Mouse (Mus musculus) hindbrain, embryonic 13.5 days (tissue): Measurements from ENCODE around the gene Arhgef1. TPM values are rescaled to one million over a fixed set of nuclear protein-coding genes. Genes with fewer than 3 reads are reported as not detected.
"Not testable (repeated sequence)": the region's sequence is repeated elsewhere in the genome, so short reads cannot be mapped to it uniquely, and the experiment has no call there.

ENCODE experiments used
- ATAC-seq: fragments of 200-750 bp; cut with Nextera tagmentation; 2 replicates; pipeline ENCODE4 v1.8.0; 2017; ENCODE audit warnings: moderate TSS enrichment; ENCODE audit not compliant: low FRiP score
- H3K27ac ChIP-seq: fragments of 300-500 bp; sonication (generic); 2 replicates; pipeline ENCODE4 v1.5.1; 2015; ENCODE audit warnings: inconsistent platforms, mild to moderate bottlenecking, moderate library complexity
- H3K27me3 ChIP-seq: fragments of 300-500 bp; sonication (generic); 2 replicates; pipeline ENCODE4 v1.6.1; 2015; ENCODE audit warnings: mild to moderate bottlenecking, inconsistent platforms
- H3K36me3 ChIP-seq: fragments of 300-500 bp; sonication (generic); 2 replicates; pipeline ENCODE4 v1.6.1; 2015; ENCODE audit warnings: mild to moderate bottlenecking, inconsistent platforms
- H3K4me1 ChIP-seq: fragments of 300-500 bp; sonication (generic); replicated peaks from 2 replicates; pipeline ENCODE4 v1.6.1; 2015; ENCODE audit warnings: inconsistent platforms
- H3K4me2 ChIP-seq: fragments of 300-500 bp; sonication (generic); 2 replicates; pipeline ENCODE4 v1.6.1; 2015; ENCODE audit warnings: inconsistent platforms, mild to moderate bottlenecking, moderate library complexity
- H3K4me3 ChIP-seq: fragments of 300-500 bp; sonication (generic); 2 replicates; pipeline ENCODE4 v1.5.1; 2015; ENCODE audit warnings: mild to moderate bottlenecking, inconsistent platforms
- H3K9ac ChIP-seq: fragments of 300-500 bp; sonication (generic); 2 replicates; pipeline ENCODE4 v1.6.1; 2015; ENCODE audit warnings: mild to moderate bottlenecking, inconsistent platforms
- H3K9me3 ChIP-seq: fragments of 300-500 bp; sonication (generic); 2 replicates; pipeline ENCODE4 v1.6.1; 2016; ENCODE audit warnings: inconsistent platforms
- WGBS: fragments of 180-500 bp; shearing (Covaris S2); methylation state at CpG from one replicate; pipeline ENCODE4 v1.1.7; 2015; 5-methylcytosine and 5-hydroxymethylcytosine counted together
- polyA plus RNA-seq: library from polyadenylated mRNA; unstranded; fragments of >200 nt; fragmentation: Nextera tagmentation; extraction: Ambion mirVana; gene quantifications from 2 replicates; pipeline ENCODE4 v1.2.1, GENCODE M21; 2015

Arhgef1 gene
- polyA plus RNA-seq, 1 experiment from 2014 or later: 56.4 TPM

GRCm38 (mm10) chr7:24892125-24892583 lies 10.6 kb upstream of the Arhgef1 start:
- 72% methylated on average over 2 of the region's 2 CpGs for WGBS
- no peak overlapping the region for H3K4me2 ChIP-seq
- peaks cover 11% of the 10 kb centered on the region for H3K4me1 ChIP-seq
- no peak overlapping the region for H3K4me3 ChIP-seq
- no peaks in the 10 kb centered on the region for H3K9me3 ChIP-seq
- no peak overlapping the region for H3K9ac ChIP-seq
- H3K27ac ChIP-seq: no peak overlapping the region
- ATAC-seq: no peak
- peaks cover 38% of the 10 kb centered on the region for H3K36me3 ChIP-seq
- H3K27me3 ChIP-seq: no peaks in the 10 kb centered on the region

- not testable (repeated sequence) for H3K36me3 ChIP-seq, H3K9me3 ChIP-seq, H3K4me3 ChIP-seq, H3K4me1 ChIP-seq, H3K27ac ChIP-seq, H3K27me3 ChIP-seq, ATAC-seq, H3K9ac ChIP-seq, H3K4me2 ChIP-seq
- WGBS: 86% methylated on average over 2 of the region's 2 CpGs
Observed at GRCm38 (mm10) chr7:24895749-24896148, 7.0 kb upstream of the Arhgef1 start.

DNA sequence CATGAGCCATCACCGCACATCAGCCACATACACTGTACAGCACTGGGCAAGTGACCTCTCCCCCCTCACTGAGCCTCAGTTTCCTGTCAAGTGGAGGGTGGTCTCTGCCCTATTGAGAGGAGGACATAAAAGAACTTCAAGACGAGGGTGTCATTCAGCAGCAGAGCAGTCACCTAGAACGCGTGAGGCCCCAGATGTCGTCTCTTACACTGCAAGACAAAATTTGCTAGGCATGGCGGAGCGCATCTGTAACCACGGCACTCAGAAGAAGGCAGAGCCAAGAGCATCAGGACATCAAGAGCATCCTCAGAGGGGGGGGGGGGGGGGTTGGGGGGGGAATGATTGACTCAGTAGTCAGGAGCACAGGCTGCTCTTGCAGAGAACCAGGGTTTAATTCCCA lies 6.4 kb upstream of the Arhgef1 start:
- Histone ChIP-seq H3K36me3 (no peaks in the 10 kb centered on the region), H3K4me2 (no peak overlapping the region), H3K9ac (no peak overlapping the region), H3K27ac (no peak overlapping the region), H3K4me1 (no peaks in the 10 kb centered on the region), H3K4me3 (no peak overlapping the region), H3K9me3 (no peaks in the 10 kb centered on the region), H3K27me3 (no peaks in the 10 kb centered on the region)
- WGBS: 69% methylated on average over 8 of the region's 8 CpGs
- ATAC-seq: no peak

- H3K27ac ChIP-seq: no peak within 1 kb of the TSS
- H3K4me1 ChIP-seq: 0 out of 2 replicates have a peak, but pooled peaks cover 4% of the 10 kb centered on the region
- no peak within 1 kb of the TSS for H3K4me2 ChIP-seq
- no peak within 1 kb of the TSS for H3K9ac ChIP-seq
- no peak for ATAC-seq
- no peaks in the 10 kb centered on the region for H3K9me3 ChIP-seq
- 84% methylated on average over 12 of the region's 12 CpGs for WGBS
- no peaks in the 10 kb centered on the region for H3K36me3 ChIP-seq
- H3K27me3 ChIP-seq: no peaks in the 10 kb centered on the region
- H3K4me3 ChIP-seq: no peak within 1 kb of the TSS
Observed at GRCm38 (mm10) chr7:24897224-24897623, 5.5 kb upstream of the Arhgef1 start, which contains the start of gene Cd79a. Cd79a (plus strand) TSS chr7:24897381.

- H3K27ac ChIP-seq: no peak overlapping the region
- no peaks in the 10 kb centered on the region for H3K27me3 ChIP-seq
- no peak overlapping the region for H3K4me2 ChIP-seq
- no peak overlapping the region for H3K4me3 ChIP-seq
- H3K36me3 ChIP-seq: no peaks in the 10 kb centered on the region
- no peak for ATAC-seq
- WGBS: 74% methylated on average over 5 of the region's 5 CpGs
- no peak overlapping the region for H3K9ac ChIP-seq
- no peaks in the 10 kb centered on the region for H3K9me3 ChIP-seq
- peaks cover 12% of the 10 kb centered on the region for H3K4me1 ChIP-seq
Observed at GRCm38 (mm10) chr7:24897959-24898358, 4.8 kb upstream of the Arhgef1 start.

DNA sequence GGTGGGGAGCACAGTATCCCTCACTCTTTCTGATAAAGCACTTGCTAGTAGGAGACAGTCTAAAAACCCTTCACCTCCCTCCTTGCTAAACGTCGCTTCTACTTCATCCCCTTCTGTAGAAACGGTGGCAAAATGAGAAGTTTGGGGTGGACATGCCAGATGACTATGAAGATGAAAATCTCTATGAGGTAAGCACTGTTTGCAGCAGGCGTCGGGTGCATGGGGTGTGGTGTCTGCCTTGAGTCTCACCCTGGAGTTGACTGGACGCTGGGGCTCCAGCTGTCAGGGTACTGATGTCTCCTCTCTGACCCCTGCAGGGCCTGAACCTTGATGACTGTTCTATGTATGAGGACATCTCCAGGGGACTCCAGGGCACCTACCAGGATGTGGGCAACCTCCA lies 1.6 kb upstream of the Arhgef1 start:
- H3K9ac ChIP-seq: no peak overlapping the region
- peaks cover 36% of the 10 kb centered on the region for H3K4me1 ChIP-seq
- H3K4me2 ChIP-seq: no peak overlapping the region
- no peaks in the 10 kb centered on the region for H3K27me3 ChIP-seq
- no peak for ATAC-seq
- 75% methylated on average over 6 of the region's 6 CpGs for WGBS
- no peaks in the 10 kb centered on the region for H3K9me3 ChIP-seq
- H3K27ac ChIP-seq: no peak overlapping the region
- no peak overlapping the region for H3K4me3 ChIP-seq
- H3K36me3 ChIP-seq: no peaks in the 10 kb centered on the region

DNA sequence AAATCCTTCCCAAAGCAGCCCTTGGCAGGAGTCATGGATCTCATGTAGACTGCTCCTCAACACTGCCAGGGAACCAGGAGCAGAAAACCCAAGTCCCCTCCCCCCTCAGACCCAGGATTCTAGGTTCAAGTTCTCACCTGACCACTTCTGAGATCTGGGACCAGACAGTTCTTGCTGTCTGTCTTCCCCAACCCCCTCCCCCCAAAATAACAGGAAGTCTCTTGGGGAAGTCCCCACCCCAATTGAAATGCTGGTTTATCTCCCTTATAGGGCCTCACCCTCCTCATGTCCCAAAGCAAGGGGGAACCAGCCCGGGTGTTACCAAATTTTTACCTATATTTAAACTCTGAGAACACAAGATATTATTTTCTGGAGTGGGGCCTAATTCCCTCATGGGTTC lies 870 bp upstream of the Arhgef1 start:
- Histone ChIP-seq H3K36me3 (no peaks in the 10 kb centered on the region), H3K9me3 (no peaks in the 10 kb centered on the region), H3K4me3 (no peak overlapping the region), H3K9ac (peak overlapping the region; percentile 79; the same call in 1 of the 2 replicates), H3K27me3 (no peaks in the 10 kb centered on the region), H3K4me1 (peaks cover 43% of the 10 kb centered on the region), H3K27ac (peak overlapping the region; percentile 37), H3K4me2 (peak overlapping the region; percentile 73; the same call in 1 of the 2 replicates)
- no peak for ATAC-seq
- 90% methylated on average over 1 of the region's 1 CpGs for WGBS

GRCm38 (mm10) chr7:24902264-24902629 lies 465 bp upstream of the Arhgef1 start:
- Histone ChIP-seq H3K36me3 (no peaks in the 10 kb centered on the region), H3K27ac (peak overlapping the region; percentile 37), H3K9me3 (no peaks in the 10 kb centered on the region), H3K27me3 (no peaks in the 10 kb centered on the region), H3K9ac (peak overlapping the region; percentile 79), H3K4me3 (peak overlapping the region; percentile 62), H3K4me1 (peaks cover 47% of the 10 kb centered on the region), H3K4me2 (peak overlapping the region; percentile 73)
- no peak for ATAC-seq
- 66% methylated on average over 2 of the region's 2 CpGs for WGBS

GRCm38 (mm10) chr7:24903444-24903825 lies 723 bp downstream of the Arhgef1 start:
- no peaks in the 10 kb centered on the region for H3K27me3 ChIP-seq
- H3K4me3 ChIP-seq: peak overlapping the region; percentile 62
- H3K36me3 ChIP-seq: peaks cover 9% of the 10 kb centered on the region
- no peaks in the 10 kb centered on the region for H3K9me3 ChIP-seq
- H3K27ac ChIP-seq: no peak overlapping the region
- peak overlapping the region; percentile 73 for H3K4me2 ChIP-seq
- WGBS: 49% methylated on average over 10 of the region's 10 CpGs
- H3K4me1 ChIP-seq: peaks cover 52% of the 10 kb centered on the region
- ATAC-seq: no peak
- H3K9ac ChIP-seq: peak overlapping the region; percentile 79

DNA sequence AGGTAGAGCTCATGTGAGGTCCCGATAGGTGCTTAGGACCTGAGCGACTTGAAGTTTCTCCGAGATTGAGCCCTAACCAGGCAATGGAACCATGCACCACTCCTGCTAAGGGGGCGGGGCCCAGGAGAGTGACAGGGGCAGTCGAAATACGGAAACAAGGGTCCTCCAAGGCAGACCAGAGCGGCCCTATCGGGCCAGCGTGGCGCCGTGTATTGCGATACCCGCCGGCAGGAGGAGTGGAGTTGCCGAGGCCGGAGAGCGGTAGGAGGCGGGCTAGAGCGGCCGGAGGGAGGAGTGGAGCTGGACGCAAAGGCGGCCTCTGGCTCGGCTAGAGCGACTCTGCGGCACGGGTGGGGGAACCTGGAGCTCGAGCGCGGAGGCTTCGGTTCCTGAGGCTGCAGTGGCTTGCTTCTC lies 1.4 kb downstream of the Arhgef1 start:
- WGBS: under 1% methylated on average over 30 of the region's 30 CpGs
- no peaks in the 10 kb centered on the region for H3K27me3 ChIP-seq

GRCm38 (mm10) chr7:24904936-24905335 lies 2.2 kb downstream of the Arhgef1 start:
- H3K27ac ChIP-seq: peak overlapping the region; percentile 88
- H3K4me3 ChIP-seq: peak overlapping the region; percentile 62
- H3K4me1 ChIP-seq: peaks cover 52% of the 10 kb centered on the region
- H3K27me3 ChIP-seq: no peaks in the 10 kb centered on the region
- no peak for ATAC-seq
- 12% methylated on average over 3 of the region's 3 CpGs for WGBS
- peaks cover 21% of the 10 kb centered on the region for H3K36me3 ChIP-seq
- no peaks in the 10 kb centered on the region for H3K9me3 ChIP-seq
- peak overlapping the region; percentile 73 for H3K4me2 ChIP-seq
- peak overlapping the region; percentile 86 for H3K9ac ChIP-seq

More for the DNA sequence above, 1.4 kb downstream of the Arhgef1 start:
- Histone ChIP-seq H3K4me3 (peak overlapping the region; percentile 62), H3K9me3 (no peaks in the 10 kb centered on the region), H3K4me1 (peaks cover 52% of the 10 kb centered on the region), H3K4me2 (peak overlapping the region; percentile 73), H3K9ac (peak overlapping the region; percentile 86), H3K27ac (peak overlapping the region; percentile 88), H3K36me3 (peaks cover 15% of the 10 kb centered on the region)
- peak; percentile 98 for ATAC-seq

DNA sequence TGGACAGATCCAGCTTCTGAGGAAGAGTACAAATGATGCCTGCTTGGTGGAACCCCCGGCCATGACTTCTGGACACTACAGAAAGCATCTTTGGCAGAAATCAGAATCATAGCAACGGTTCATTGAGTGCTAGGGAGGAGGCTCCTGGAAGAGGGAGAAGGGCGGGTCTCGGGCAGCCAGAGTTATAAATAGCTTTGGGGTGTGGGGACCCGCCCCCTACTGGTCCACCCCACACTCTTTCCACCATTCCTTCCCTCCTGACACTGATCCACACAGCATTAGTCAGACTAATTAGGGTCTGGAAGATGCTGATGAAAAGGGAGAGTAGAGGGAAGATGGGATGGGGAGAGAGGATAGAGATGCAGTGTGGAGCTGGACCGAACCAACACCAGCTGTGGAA lies 3.8 kb downstream of the Arhgef1 start:
- no peak for ATAC-seq
- Histone ChIP-seq H3K9me3 (no peaks in the 10 kb centered on the region), H3K36me3 (peaks cover 21% of the 10 kb centered on the region), H3K4me2 (no peak overlapping the region), H3K27me3 (no peaks in the 10 kb centered on the region), H3K4me1 (peaks cover 52% of the 10 kb centered on the region), H3K27ac (no peak overlapping the region), H3K9ac (peak overlapping the region; percentile 86), H3K4me3 (no peak overlapping the region)
- 48% methylated on average over 6 of the region's 6 CpGs for WGBS

DNA sequence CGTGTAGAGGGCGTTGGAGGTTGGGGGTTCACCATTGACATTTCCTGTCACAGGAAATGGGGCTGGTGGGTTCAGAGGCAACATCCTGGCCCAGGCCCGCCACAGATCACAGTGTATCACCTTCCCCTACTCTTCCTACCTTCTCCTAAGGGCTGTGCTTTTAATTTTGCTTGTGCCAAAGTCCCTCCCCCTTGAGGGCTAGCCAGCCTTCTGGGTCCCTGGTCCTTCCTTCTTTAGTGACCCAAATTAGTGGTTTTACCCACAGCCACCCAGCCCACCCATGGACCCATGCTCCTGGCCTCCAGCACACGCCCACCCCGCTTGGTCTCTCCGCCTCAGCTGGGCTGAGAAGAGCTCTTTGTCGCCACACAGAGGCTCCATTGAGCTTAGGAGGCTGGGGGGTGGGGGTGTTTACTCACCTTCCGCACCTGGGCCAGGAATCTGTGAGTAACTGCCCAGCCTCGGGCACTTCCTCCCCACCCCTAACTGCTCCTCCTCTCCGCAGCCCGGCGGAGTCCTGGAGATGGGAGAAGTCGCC lies 4.6 kb downstream of the Arhgef1 start:
- peak overlapping the region; percentile 47 for H3K9ac ChIP-seq
- no peak for ATAC-seq
- no peak overlapping the region for H3K4me3 ChIP-seq
- no peaks in the 10 kb centered on the region for H3K9me3 ChIP-seq
- H3K4me2 ChIP-seq: no peak overlapping the region
- H3K4me1 ChIP-seq: peaks cover 47% of the 10 kb centered on the region
- 42% methylated on average over 13 of the region's 13 CpGs for whole genome bisulfite sequencing
- H3K27me3 ChIP-seq: no peaks in the 10 kb centered on the region
- no peak overlapping the region for H3K27ac ChIP-seq
- peaks cover 28% of the 10 kb centered on the region for H3K36me3 ChIP-seq
